Mouse (Mus musculus): ENCODE measurements around the gene Gm7579.
"Not testable (repeated sequence)": the region's sequence is repeated elsewhere in the genome, so short reads cannot be mapped to it uniquely, and the experiment has no call there.

Gene Gm7579

DNA sequence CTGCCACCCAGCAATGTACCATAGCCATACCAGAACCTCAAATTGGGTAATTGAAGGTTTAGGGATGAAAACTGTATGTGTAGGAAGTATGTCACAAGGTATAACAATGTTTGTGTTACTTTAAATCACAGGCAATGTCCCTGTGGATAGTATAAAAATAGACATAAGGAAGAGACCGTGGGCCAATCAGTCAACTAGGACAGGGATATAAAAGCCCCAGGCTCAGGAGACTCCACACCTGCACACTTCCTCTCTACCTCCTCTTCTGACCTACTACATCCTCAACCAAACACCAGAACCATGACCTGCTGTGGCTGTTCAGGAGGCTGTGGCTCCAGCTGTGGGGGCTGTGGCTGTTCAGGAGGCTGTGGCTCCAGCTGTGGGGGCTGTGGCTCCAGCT, at the start of gene Gm7579:
TSS of gene Gm7579 (plus strand) at position 301 of the 400 bp plus-strand sequence.
- DNase-seq: no peak

DNA sequence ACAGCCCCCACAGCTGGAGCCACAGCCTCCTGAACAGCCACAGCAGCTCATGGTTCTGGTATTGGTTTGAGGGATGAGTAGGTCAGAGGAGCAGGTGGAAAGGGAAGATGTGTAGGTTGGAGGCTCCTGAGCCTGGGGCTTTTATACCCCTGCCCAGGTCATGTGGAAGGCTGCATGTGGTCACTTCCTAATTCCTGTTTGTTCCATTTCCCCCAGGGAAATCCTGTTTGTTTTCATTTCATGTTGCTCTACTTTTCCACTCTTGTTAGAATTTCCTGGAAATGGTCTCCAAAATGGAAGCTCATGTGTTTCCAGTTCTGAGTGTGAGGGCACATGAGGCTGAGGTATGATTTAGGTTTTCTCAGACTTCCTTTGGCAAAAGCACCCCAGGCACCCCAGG, 46.0 kb upstream of the Gm7579 start, which contains the start of gene Gm4553:
TSS of gene Gm4553 (minus strand) at position 101 of the 400 bp plus-strand sequence.
- DNase-seq: not testable (repeated sequence)

GRCm38 (mm10) chr7:142169836-142170235, 41.8 kb upstream of the Gm7579 start:
- DNase-seq: no peak

DNA sequence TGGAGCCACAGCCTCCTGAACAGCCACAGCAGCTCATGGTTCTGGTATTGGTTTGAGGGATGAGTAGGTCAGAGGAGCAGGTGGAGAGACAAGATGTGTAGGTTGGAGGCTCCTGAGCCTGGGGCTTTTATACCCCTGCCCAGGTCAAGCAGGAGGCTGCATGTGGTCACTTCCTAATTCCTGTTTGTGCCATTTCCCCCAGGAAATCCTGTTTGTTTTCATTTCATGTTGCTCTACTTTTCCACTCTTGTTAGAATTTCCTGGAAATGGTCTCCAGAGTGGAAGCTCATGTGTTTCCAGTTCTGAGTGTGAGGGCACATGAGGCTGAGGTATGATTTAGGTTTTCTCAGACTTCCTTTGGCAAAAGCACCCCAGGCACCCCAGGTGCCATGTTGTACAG, 35.8 kb upstream of the Gm7579 start, which contains the start of gene Krtap5-2:
TSS of gene Krtap5-2 (minus strand) at position 101 of the 400 bp plus-strand sequence.
- not testable (repeated sequence) for DNase-seq

- DNase-seq: no peak
Measured at GRCm38 (mm10) chr7:142178685-142179084, 33.0 kb upstream of the Gm7579 start.

GRCm38 (mm10) chr7:142181021-142181420, 30.6 kb upstream of the Gm7579 start:
- DNase-seq: no peak

DNA sequence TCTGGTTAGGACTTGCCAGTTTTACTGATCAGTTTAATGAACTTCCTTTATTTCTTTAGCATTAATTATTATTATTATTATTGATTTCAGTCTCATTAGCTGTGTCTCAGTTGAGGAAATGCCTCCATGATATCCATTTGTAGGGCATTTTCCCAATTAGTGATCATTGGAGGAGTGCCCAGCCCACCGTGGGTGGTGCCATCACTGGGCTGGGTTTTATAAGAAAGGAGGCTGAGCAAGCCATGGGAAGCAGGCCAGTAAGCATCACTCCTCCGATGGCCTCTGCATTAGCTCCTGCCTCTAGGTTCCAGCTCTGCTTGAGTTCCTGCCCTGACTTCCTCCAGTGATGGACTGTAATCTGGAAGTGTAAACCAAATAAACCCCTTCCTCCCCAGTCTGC, 23.5 kb upstream of the Gm7579 start:
- no peak for DNase-seq

DNA sequence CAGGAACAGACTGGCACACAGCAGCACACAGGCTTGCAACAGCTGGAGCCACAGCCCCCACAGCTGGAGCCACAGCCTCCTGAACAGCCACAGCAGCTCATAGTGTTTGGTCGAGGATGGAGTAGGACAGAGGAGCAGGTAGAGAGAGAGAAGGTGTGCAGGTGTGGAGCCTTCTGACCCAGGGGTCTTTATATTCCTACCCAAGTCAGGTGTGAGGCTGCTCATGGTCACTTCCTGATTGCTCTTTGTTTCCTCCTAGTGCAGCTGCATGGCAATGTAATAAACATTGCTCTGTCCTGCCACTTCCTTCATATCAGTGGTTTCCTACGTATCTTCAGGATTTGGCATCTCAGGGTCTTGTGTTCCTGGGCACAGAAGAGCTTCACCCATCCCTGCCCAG, 21.4 kb upstream of the Gm7579 start, which contains the start of gene Gm10153:
TSS of gene Gm10153 (minus strand) at position 101 of the 400 bp plus-strand sequence.
- DNase-seq: no peak

DNA sequence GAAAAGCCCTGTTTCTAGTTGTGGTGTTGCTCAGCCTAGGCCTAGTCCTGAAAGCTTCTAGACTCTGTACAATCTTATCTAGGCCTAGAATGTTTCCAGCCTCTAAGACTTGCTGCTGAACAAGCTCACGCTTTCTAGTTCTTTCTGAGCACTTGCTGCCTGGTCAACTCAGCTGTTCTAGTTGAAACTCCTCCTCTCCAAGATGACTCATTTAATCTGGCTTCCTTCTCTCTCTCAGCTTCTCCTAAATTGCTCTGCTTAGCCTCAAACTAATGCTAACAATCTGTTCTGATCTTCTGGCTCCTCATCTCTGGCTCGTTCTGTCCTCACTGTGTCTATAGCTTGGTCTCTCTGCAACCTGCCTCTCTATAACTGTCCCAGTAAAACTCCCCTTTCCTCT, 12.9 kb upstream of the Gm7579 start:
- DNase-seq: no peak

GRCm38 (mm10) chr7:142201064-142201463, 10.6 kb upstream of the Gm7579 start, which contains the start of gene Krtap5-3:
Gene Krtap5-3, plus strand, starts transcription at chr7:142201364.
- DNase-seq: no peak

GRCm38 (mm10) chr7:142205488-142205887, 6.2 kb upstream of the Gm7579 start:
- DNase-seq: no peak

DNA sequence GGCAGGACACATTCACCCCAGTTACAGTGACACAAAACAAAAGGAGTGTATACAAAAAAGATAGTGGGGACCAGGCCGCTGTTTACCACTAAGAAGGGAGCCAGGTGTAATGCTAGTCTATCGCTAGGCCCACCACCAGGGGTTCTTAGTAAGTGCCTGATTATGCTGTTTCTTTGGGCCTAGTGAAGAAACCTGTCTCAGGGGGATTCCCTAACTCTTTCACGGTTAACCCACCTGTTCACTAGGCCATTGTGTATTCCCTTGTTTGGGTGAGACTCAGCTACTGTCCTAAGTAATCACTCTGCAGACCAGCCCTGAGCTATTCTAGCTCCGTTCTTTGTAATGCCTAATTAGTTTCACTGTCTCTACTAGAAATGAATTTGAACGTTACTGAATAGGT, 4.8 kb upstream of the Gm7579 start:
- DNase-seq: not testable (repeated sequence)

DNA sequence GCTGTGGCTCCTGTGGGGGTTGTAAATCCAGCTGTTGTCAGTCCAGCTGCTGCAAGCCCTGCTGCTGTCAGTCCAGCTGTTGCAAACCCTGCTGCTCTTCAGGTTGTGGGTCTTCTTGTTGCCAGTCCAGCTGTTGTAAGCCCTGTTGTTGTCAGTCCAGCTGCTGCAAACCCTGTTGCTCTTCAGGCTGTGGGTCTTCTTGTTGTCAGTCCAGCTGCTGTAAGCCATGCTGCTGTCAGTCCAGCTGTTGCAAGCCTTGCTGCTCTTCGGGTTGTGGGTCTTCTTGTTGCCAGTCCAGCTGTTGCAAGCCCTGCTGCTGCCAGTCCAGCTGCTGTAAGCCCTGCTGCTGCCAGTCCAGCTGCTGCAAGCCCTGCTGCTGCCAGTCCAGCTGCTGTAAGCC, 477 bp downstream of the Gm7579 start:
- not testable (repeated sequence) for DNase-seq

GRCm38 (mm10) chr7:142224518-142224917, 12.9 kb downstream of the Gm7579 start:
- DNase-seq: no peak

- DNase-seq: not testable (repeated sequence)
Measured at GRCm38 (mm10) chr7:142229871-142230270, 18.2 kb downstream of the Gm7579 start, which contains the start of gene Krtap5-5. Gene Krtap5-5, minus strand, starts transcription at chr7:142229971.

DNA sequence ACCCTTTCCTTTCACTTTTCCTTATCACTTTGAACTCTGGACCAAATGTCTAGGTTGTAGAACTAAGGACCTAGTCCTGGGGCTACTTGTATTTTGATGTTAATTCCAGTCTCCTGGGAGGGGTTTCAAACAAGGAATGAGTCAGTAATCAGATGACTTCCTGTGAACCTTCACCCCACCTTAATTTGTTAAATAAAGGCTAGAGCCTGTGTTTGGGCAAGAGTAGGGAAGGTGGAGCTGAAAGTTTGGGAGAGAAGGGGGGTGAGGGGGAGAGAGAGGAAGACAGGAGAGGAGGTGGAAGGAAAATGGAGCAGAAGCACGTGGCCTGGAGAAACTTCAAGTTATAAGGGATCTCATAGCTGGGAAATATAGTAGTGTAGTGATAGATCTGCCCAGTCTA, 19.9 kb downstream of the Gm7579 start:
- no peak for DNase-seq

DNA sequence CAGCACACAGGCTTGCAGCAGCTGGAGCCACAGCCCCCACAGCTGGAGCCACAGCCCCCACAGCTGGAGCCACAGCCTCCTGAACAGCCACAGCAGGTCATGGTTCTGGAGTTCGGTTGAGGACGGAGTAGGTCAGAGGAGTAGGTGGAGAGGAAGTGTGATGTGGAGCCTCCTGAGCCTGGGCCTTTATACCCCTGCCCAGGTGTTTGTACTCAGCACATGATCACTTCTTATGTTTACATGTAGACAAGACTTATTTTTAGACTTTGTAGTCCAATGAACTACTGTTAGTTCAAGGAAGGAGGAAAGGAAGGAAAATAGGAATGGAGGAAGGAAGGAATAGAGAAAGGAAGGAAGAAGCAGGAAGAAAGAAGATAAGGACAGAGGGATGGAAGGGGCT, 29.3 kb downstream of the Gm7579 start, which contains the start of gene Gm40460:
TSS of gene Gm40460 (minus strand) at position 101 of the 400 bp plus-strand sequence.
- no peak for DNase-seq

- no peak for DNase-seq
Measured at GRCm38 (mm10) chr7:142249824-142250223, 38.2 kb downstream of the Gm7579 start.

DNA sequence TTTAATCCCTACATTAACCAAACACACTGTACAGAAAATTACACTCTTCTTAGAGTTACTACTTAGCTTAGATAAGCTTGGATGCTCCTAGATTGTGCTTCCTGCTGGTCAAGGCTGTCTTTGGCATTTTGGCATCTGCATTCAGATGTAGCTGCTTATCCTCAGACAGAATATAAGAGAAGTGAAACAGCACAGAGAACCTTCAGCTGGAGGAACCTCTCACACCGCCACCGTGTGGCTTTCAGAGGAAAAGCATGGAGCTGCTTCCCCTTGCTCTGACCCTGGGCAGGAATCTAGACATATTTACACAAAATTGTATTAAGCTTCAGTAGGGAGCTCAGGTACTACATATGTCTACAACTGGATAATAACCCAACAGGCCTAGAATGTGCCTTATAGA, 43.9 kb downstream of the Gm7579 start:
- peak; percentile 10 for DNase-seq

GRCm38 (mm10) chr7:142258254-142258653, 46.6 kb downstream of the Gm7579 start, which contains the start of gene Gm2431:
Gene Gm2431, minus strand, starts transcription at chr7:142258354.
- DNase-seq: not testable (repeated sequence)
